Mouse (Mus musculus) bone marrow macrophage, adult 2 months (primary cell): ENCODE measurements around the gene Shisa3.

Source experiments
- CTCF ChIP-seq: IDR thresholded peaks from 2 replicates; pipeline ENCODE4 v1.5.1; 2012; ENCODE audit warnings: low read depth, mild to moderate bottlenecking, low read length, moderate library complexity
- POLR2A ChIP-seq: IDR thresholded peaks from 2 replicates; pipeline ENCODE4 v1.6.1; 2012; ENCODE audit warnings: mild to moderate bottlenecking, low read depth, low read length, borderline replicate concordance

- TF ChIP-seq POLR2A (no peak), CTCF (no peak)
Observed at GRCm38 (mm10) chr5:67640596-67641312, 33.1 kb downstream of the Shisa3 start.
